Mouse (Mus musculus) limb, embryonic 15.5 days (tissue): Measurements from ENCODE around the gene Smg5. TPM values are rescaled to one million over a fixed set of nuclear protein-coding genes. Genes with fewer than 3 reads are reported as not detected.

Source experiments
- ATAC-seq: fragments of 200-750 bp; cut with Nextera tagmentation; 2 replicates; pipeline ENCODE4 v1.8.0; 2017; ENCODE audit warnings: low read depth, moderate TSS enrichment; ENCODE audit not compliant: insufficient number of reproducible peaks, low FRiP score, low TSS enrichment
- H3K27ac ChIP-seq: fragments of 300-500 bp; sonication (generic); 2 replicates; pipeline ENCODE4 v1.5.1; 2015; ENCODE audit warnings: moderate library complexity, mild to moderate bottlenecking, inconsistent platforms
- H3K27me3 ChIP-seq: fragments of 300-500 bp; sonication (generic); 2 replicates; pipeline ENCODE4 v1.6.1; 2015; ENCODE audit warnings: inconsistent platforms
- H3K36me3 ChIP-seq: fragments of 300-500 bp; sonication (generic); 2 replicates; pipeline ENCODE4 v1.6.1; 2015; ENCODE audit warnings: inconsistent platforms
- H3K4me1 ChIP-seq: fragments of 300-500 bp; sonication (generic); 2 replicates; pipeline ENCODE4 v1.6.1; 2015; ENCODE audit warnings: inconsistent platforms
- H3K4me2 ChIP-seq: fragments of 300-500 bp; sonication (generic); 2 replicates; pipeline ENCODE4 v1.6.1; 2015; ENCODE audit warnings: mild to moderate bottlenecking, inconsistent platforms
- H3K4me3 ChIP-seq: fragments of 300-500 bp; sonication (generic); 2 replicates; pipeline ENCODE4 v1.5.1; 2015; ENCODE audit warnings: mild to moderate bottlenecking, inconsistent platforms
- H3K9ac ChIP-seq: fragments of 300-500 bp; sonication (generic); 2 replicates; pipeline ENCODE4 v1.6.1; 2015; ENCODE audit warnings: inconsistent platforms
- H3K9me3 ChIP-seq: fragments of 300-500 bp; sonication (generic); 2 replicates; pipeline ENCODE4 v1.6.1; 2016; ENCODE audit warnings: inconsistent platforms
- WGBS: fragments of 180-500 bp; shearing (Covaris S2); methylation state at CpG from one replicate; pipeline ENCODE4 v1.1.7; 2015; 5-methylcytosine and 5-hydroxymethylcytosine counted together
- polyA plus RNA-seq: library from polyadenylated mRNA; unstranded; fragments of >200 nt; fragmentation: Nextera tagmentation; extraction: Ambion mirVana; gene quantifications from 2 replicates; pipeline ENCODE4 v1.2.1, GENCODE M21; 2015

Gene Smg5
- polyA plus RNA-seq, 1 experiment from 2014 or later, result 42.7 TPM

GRCm38 (mm10) chr3:88407529-88407928 lies 71.5 kb downstream of the Smg5 start:
- no peak overlapping the region for H3K4me2 ChIP-seq
- peaks cover 26% of the 10 kb centered on the region for H3K36me3 ChIP-seq
- H3K27ac ChIP-seq, result no peak overlapping the region
- no peaks in the 10 kb centered on the region for H3K9me3 ChIP-seq
- ATAC-seq, result no peak
- 55% methylated on average over 7 of the region's 7 CpGs for WGBS
- H3K9ac ChIP-seq, result no peak overlapping the region
- H3K27me3 ChIP-seq, result no peaks in the 10 kb centered on the region
- H3K4me1 ChIP-seq, result peaks cover 38% of the 10 kb centered on the region
- H3K4me3 ChIP-seq, result no peak overlapping the region

GRCm38 (mm10) chr3:88408953-88409352 lies 72.9 kb downstream of the Smg5 start:
- Histone ChIP-seq H3K9ac (no peak overlapping the region; the same call in 1 of the 2 replicates), H3K4me2 (peak overlapping the region; percentile 78), H3K4me3 (peak overlapping the region; percentile 68), H3K27me3 (no peaks in the 10 kb centered on the region), H3K9me3 (no peaks in the 10 kb centered on the region), H3K4me1 (peaks cover 38% of the 10 kb centered on the region), H3K36me3 (peaks cover 30% of the 10 kb centered on the region), H3K27ac (no peak overlapping the region)
- WGBS, result 59% methylated on average over 5 of the region's 5 CpGs
- ATAC-seq, result no peak

- Histone ChIP-seq H3K9ac (peak within 1 kb of the TSS; percentile 90), H3K4me1 (peaks cover 38% of the 10 kb centered on the region), H3K9me3 (no peaks in the 10 kb centered on the region), H3K27ac (peak within 1 kb of the TSS; percentile 93), H3K4me2 (peak within 1 kb of the TSS; percentile 78), H3K27me3 (no peaks in the 10 kb centered on the region), H3K36me3 (peaks cover 39% of the 10 kb centered on the region), H3K4me3 (peak within 1 kb of the TSS; percentile 68)
- 1% methylated on average over 54 of the region's 54 CpGs for WGBS
- ATAC-seq, result peak; percentile 89
These were observed 73.9 kb downstream of the Smg5 start, which contains the start of gene Pmf1 for GRCm38 (mm10) chr3:88409741-88410644. Pmf1 (minus strand) TSS chr3:88410331.

GRCm38 (mm10) chr3:88410645-88411031 lies 74.6 kb downstream of the Smg5 start:
- Histone ChIP-seq H3K4me2 (peak overlapping the region; percentile 78), H3K9ac (no peak overlapping the region; the same call in 1 of the 2 replicates)
- WGBS, result 21% methylated on average over 7 of the region's 7 CpGs

GRCm38 (mm10) chr3:88411681-88412080 lies 75.6 kb downstream of the Smg5 start:
- Histone ChIP-seq H3K27ac (no peak overlapping the region), H3K4me2 (no peak overlapping the region), H3K9me3 (no peaks in the 10 kb centered on the region), H3K9ac (0 out of 2 replicates have a peak overlapping the region, but pooled peaks have one; percentile 2), H3K4me1 (peaks cover 38% of the 10 kb centered on the region), H3K4me3 (no peak overlapping the region), H3K36me3 (peaks cover 54% of the 10 kb centered on the region), H3K27me3 (no peaks in the 10 kb centered on the region)
- WGBS, result 89% methylated on average over 4 of the region's 4 CpGs
- no peak for ATAC-seq

More at GRCm38 (mm10) chr3:88410645-88411031, 74.6 kb downstream of the Smg5 start:
- Histone ChIP-seq H3K9me3 (no peaks in the 10 kb centered on the region), H3K27me3 (no peaks in the 10 kb centered on the region), H3K27ac (peak overlapping the region; percentile 93), H3K36me3 (peaks cover 45% of the 10 kb centered on the region), H3K4me3 (peak overlapping the region; percentile 68), H3K4me1 (peaks cover 38% of the 10 kb centered on the region)
- ATAC-seq, result no peak

Other genes with a start within 250 kb of the Smg5 start
- gene Mef2d, start 193.9 kb upstream of the Smg5 start, polyA plus RNA-seq, result 23.3 and 29.8 TPM in 2 replicates
- gene Rhbg, start 81.6 kb upstream of the Smg5 start, polyA plus RNA-seq, result 24.1 and 25.6 TPM in 2 replicates
- 2.0 and 4.1 TPM in 2 replicates for gene Gm38392, start 49.0 kb upstream of the Smg5 start, polyA plus RNA-seq
- gene Tsacc, start 39.3 kb upstream of the Smg5 start, polyA plus RNA-seq, result 9.9 and 12.0 TPM in 2 replicates
- gene Cct3, start 39.1 kb upstream of the Smg5 start, polyA plus RNA-seq, result 440 and 451 TPM in 2 replicates
- gene Glmp, start 11.2 kb upstream of the Smg5 start, polyA plus RNA-seq, result 198 and 199 TPM in 2 replicates
- 36.0 and 37.2 TPM in 2 replicates for gene Tmem79, start 112 bp upstream of the Smg5 start, polyA plus RNA-seq
- gene Paqr6, start 28.3 kb downstream of the Smg5 start, polyA plus RNA-seq, result 16.4 and 16.9 TPM in 2 replicates
- gene Bglap3, start 36.5 kb downstream of the Smg5 start, polyA plus RNA-seq, result 34.8 and 39.9 TPM in 2 replicates
- gene Bglap2, start 42.4 kb downstream of the Smg5 start, polyA plus RNA-seq, result 1.5 and 2.4 TPM in 2 replicates
- gene Bglap, start 48.2 kb downstream of the Smg5 start, polyA plus RNA-seq, result 0.88 and 1.7 TPM in 2 replicates
- gene Pmf1, start 74.1 kb downstream of the Smg5 start, polyA plus RNA-seq, result 94.9 and 106 TPM in 2 replicates
- 16.5 and 17.1 TPM in 2 replicates for gene Slc25a44, start 88.9 kb downstream of the Smg5 start, polyA plus RNA-seq
- gene Sema4a, start 124.9 kb downstream of the Smg5 start, polyA plus RNA-seq, result 23.1 and 24.5 TPM in 2 replicates
- 635 and 751 TPM in 2 replicates for gene Lmna, start 173.7 kb downstream of the Smg5 start, polyA plus RNA-seq
- gene Mex3a, start 196.1 kb downstream of the Smg5 start, polyA plus RNA-seq, result 17.6 and 21.0 TPM in 2 replicates
- gene Rab25, start 212.0 kb downstream of the Smg5 start, polyA plus RNA-seq, result 144 and 148 TPM in 2 replicates
- 194 and 207 TPM in 2 replicates for gene Lamtor2, start 216.8 kb downstream of the Smg5 start, polyA plus RNA-seq
- 39.6 and 44.1 TPM in 2 replicates for gene Ubqln4, start 217.5 kb downstream of the Smg5 start, polyA plus RNA-seq
- gene Ssr2, start 239.6 kb downstream of the Smg5 start, polyA plus RNA-seq, result 347 and 365 TPM in 2 replicates